Mouse (Mus musculus): Measurements from ENCODE around the gene Tas1r3.

Gene Tas1r3

GRCm38 (mm10) chr4:155840076-155841002 lies 22.8 kb downstream of the Tas1r3 start:
- DNase-seq, result peak; percentile 51

GRCm38 (mm10) chr4:155839483-155839910 lies 23.7 kb downstream of the Tas1r3 start, which contains the start of gene Mxra8:
Gene Mxra8 (plus strand): TSS chr4:155839680.
- peak; percentile 60 for DNase-seq

- DNase-seq, result no peak
These were observed 24.7 kb downstream of the Tas1r3 start for GRCm38 (mm10) chr4:155838187-155839153.

GRCm38 (mm10) chr4:155837404-155838010 lies 25.7 kb downstream of the Tas1r3 start:
- DNase-seq, result peak; percentile 22

- peak; percentile 62 for DNase-seq
These were observed 29.3 kb downstream of the Tas1r3 start for GRCm38 (mm10) chr4:155833836-155834235.

GRCm38 (mm10) chr4:155833234-155833633 lies 29.9 kb downstream of the Tas1r3 start:
- peak; percentile 32 for DNase-seq

GRCm38 (mm10) chr4:155832321-155832720 lies 30.8 kb downstream of the Tas1r3 start:
- DNase-seq, result peak; percentile 62

- no peak for DNase-seq
These were observed 31.3 kb downstream of the Tas1r3 start for GRCm38 (mm10) chr4:155831831-155832230.

GRCm38 (mm10) chr4:155831205-155831766 lies 31.9 kb downstream of the Tas1r3 start, which contains the start of gene Aurkaip1:
Gene Aurkaip1 (plus strand): TSS chr4:155831272.
- DNase-seq, result peak; percentile 94

- peak; percentile 23 for DNase-seq
These were observed 32.6 kb downstream of the Tas1r3 start for GRCm38 (mm10) chr4:155830596-155830995.

GRCm38 (mm10) chr4:155829866-155830265 lies 33.3 kb downstream of the Tas1r3 start:
- peak; percentile 35 for DNase-seq

GRCm38 (mm10) chr4:155823443-155823842 lies 39.7 kb downstream of the Tas1r3 start:
- DNase-seq, result no peak

GRCm38 (mm10) chr4:155821025-155821424 lies 42.1 kb downstream of the Tas1r3 start:
- no peak for DNase-seq

- DNase-seq, result no peak
These were observed 45.6 kb downstream of the Tas1r3 start for GRCm38 (mm10) chr4:155817533-155817932.

GRCm38 (mm10) chr4:155812665-155813181 lies 50.4 kb downstream of the Tas1r3 start:
- DNase-seq, result no peak

- DNase-seq, result peak; percentile 93
These were observed 51.1 kb downstream of the Tas1r3 start, which contains the start of gene Ccnl2 for GRCm38 (mm10) chr4:155811929-155812664. Gene Ccnl2 (plus strand): TSS chr4:155812489.

All from cerebellum, adult 11-12 months (tissue).